ENCODE assay signal across 31 mouse cellular contexts in the genomic region with DNA sequence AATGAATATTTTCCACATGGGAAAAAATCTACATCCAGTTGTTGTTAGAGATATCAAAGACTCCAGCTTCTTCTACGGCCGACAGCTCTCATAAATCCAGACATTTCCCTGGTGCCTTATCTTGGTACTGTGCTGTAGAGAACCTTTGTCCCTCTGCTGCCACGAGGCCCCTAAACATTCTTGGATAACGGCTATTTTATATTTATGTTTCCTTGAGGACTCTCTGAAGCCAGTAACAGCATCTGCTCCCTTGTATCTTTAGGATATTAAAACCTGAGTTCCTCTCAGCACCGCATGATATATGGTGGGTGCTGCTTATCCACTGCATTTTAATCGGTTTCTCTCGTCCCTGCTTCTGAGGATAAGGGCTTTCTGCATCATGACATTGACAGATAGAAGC. TPM values are rescaled to one million over a fixed set of nuclear protein-coding genes. Genes with fewer than 3 reads are reported as not detected.
DNase-seq lines count a peak whose midpoint lies in the region; ATAC-seq and TF ChIP-seq lines count a peak whose summit lies in the region.
"Had no signal": no experiment of that assay in that cellular context is flagged by ENCODE, and none has a peak within 500 bp of the region (broad histone marks: within the 10 kb centered on the region; RNA-seq: fewer than 3 reads in every experiment).

No protein-coding gene starts in this region.

- H3K27me3 ChIP-seq in kidney, postnatal 0 days (ENCODE audit: insufficient read depth, low read length), result no peaks in the 10 kb centered on the region
- no peaks in the 10 kb centered on the region for H3K27me3 ChIP-seq in intestine, embryonic 15.5 days (replicated peaks)
- H3K27me3 ChIP-seq in neural tube, embryonic 12.5 days (replicated peaks), result no peaks in the 10 kb centered on the region
- H3K27me3 ChIP-seq: forebrain, embryonic 13.5 days; heart, embryonic 12.5 days; hindbrain, embryonic 15.5 days; limb, embryonic 15.5 days; liver, embryonic 13.5 days had no signal

- H3K4me2 ChIP-seq in kidney, postnatal 0 days (ENCODE audit: low read length), result no peak overlapping the region
- H3K4me2 ChIP-seq in intestine, embryonic 15.5 days (replicated peaks), result no peak overlapping the region
- no peak overlapping the region for H3K4me2 ChIP-seq in neural tube, embryonic 12.5 days (replicated peaks)
- H3K4me2 ChIP-seq: forebrain, embryonic 13.5 days; heart, embryonic 12.5 days; hindbrain, embryonic 15.5 days; limb, embryonic 15.5 days; liver, embryonic 13.5 days had no signal

- no peak for ATAC-seq in kidney, postnatal 0 days (replicated peaks; ENCODE audit: low FRiP score, low read depth)
- peak; percentile 92 for ATAC-seq in intestine, embryonic 15.5 days
- ATAC-seq in neural tube, embryonic 12.5 days (ENCODE audit: low FRiP score, low read depth), result peak; percentile 86
- ATAC-seq: forebrain, embryonic 13.5 days; inflammation-experienced regulatory T-cells, adult 6 months; lung, postnatal 0 days; Patski had no signal

- TF ChIP-seq CTCF in kidney, postnatal 0 days (IDR thresholded peaks at IDR 0.05; ENCODE audit: low read depth), result no peak

- no peaks in the 10 kb centered on the region for H3K9me3 ChIP-seq in kidney, postnatal 0 days (replicated peaks; ENCODE audit: low read length)
- H3K9me3 ChIP-seq in intestine, embryonic 15.5 days, result no peaks in the 10 kb centered on the region
- no peaks in the 10 kb centered on the region for H3K9me3 ChIP-seq in neural tube, embryonic 12.5 days
- H3K9me3 ChIP-seq: forebrain, embryonic 13.5 days; heart, embryonic 12.5 days; hindbrain, embryonic 15.5 days; liver, embryonic 13.5 days had no signal

- H3K4me3 ChIP-seq in kidney, postnatal 0 days (replicated peaks; ENCODE audit: low read depth, low read length), result no peak overlapping the region
- H3K4me3 ChIP-seq in intestine, embryonic 15.5 days (replicated peaks), result no peak overlapping the region
- no peak overlapping the region for H3K4me3 ChIP-seq in neural tube, embryonic 12.5 days
- H3K4me3 ChIP-seq: forebrain, embryonic 13.5 days; gastrocnemius, adult 2 months; heart, embryonic 12.5 days; hindbrain, embryonic 15.5 days; left cerebral cortex, adult 2 months; limb, embryonic 15.5 days; liver, embryonic 13.5 days had no signal

- H3K9ac ChIP-seq in kidney, postnatal 0 days (ENCODE audit: low read depth, low read length), result no peak overlapping the region
- no peak overlapping the region for H3K9ac ChIP-seq in intestine, embryonic 15.5 days
- H3K9ac ChIP-seq in neural tube, embryonic 12.5 days, result no peak overlapping the region
- H3K9ac ChIP-seq: forebrain, embryonic 13.5 days; heart, embryonic 12.5 days; hindbrain, embryonic 15.5 days; limb, embryonic 15.5 days; liver, embryonic 13.5 days had no signal

- H3K27ac ChIP-seq in kidney, postnatal 0 days, result no peak overlapping the region
- H3K27ac ChIP-seq in intestine, embryonic 15.5 days, result no peak overlapping the region
- H3K27ac ChIP-seq in neural tube, embryonic 12.5 days, result no peak overlapping the region
- H3K27ac ChIP-seq: forebrain, embryonic 13.5 days; gastrocnemius, adult 2 months; hindbrain, embryonic 15.5 days; left cerebral cortex, adult 2 months; limb, embryonic 15.5 days; liver, embryonic 13.5 days had no signal

- DNase-seq in embryo, embryonic 11 days, result peak; percentile 6
- no peak for DNase-seq in embryo, embryonic 9.5 days (ENCODE audit: extremely low spot score)
- peak; percentile 25 for DNase-seq in kidney, postnatal 0 days (ENCODE audit: low spot score)
- no peak for DNase-seq in kidney, adult 11 months
- DNase-seq in layer of hippocampus, postnatal 10 days (ENCODE audit: low spot score in 2 of 2), result no peak
- DNase-seq in frontal cortex, postnatal 14 days (ENCODE audit: low spot score in 2 of 2), result no peak
- DNase-seq: adrenal gland, postnatal 10 days; cerebellum, adult 8-10 months; cerebellum, postnatal 25 days; gastrocnemius, adult 2 months; gastrocnemius, postnatal 36 days; heart, adult 18-20 months; heart, postnatal 4 days; kidney, postnatal 14 days; liver, embryonic 13.5 days; lung, adult 18-20 months; lung, postnatal 4 days; midbrain, embryonic 14.5 days; right cerebral cortex, adult 18-20 months; spleen, adult 18-20 months; thymus, postnatal 25 days had no signal

- no peaks in the 10 kb centered on the region for H3K36me3 ChIP-seq in kidney, postnatal 0 days (ENCODE audit: insufficient read depth, low read length)
- H3K36me3 ChIP-seq in intestine, embryonic 15.5 days, result no peaks in the 10 kb centered on the region
- no peaks in the 10 kb centered on the region for H3K36me3 ChIP-seq in neural tube, embryonic 12.5 days
- H3K36me3 ChIP-seq: heart, embryonic 12.5 days; hindbrain, embryonic 15.5 days; limb, embryonic 15.5 days; liver, embryonic 13.5 days had no signal

- no peaks in the 10 kb centered on the region for H3K4me1 ChIP-seq in kidney, postnatal 0 days (replicated peaks; ENCODE audit: insufficient read depth, low read length)
- no peaks in the 10 kb centered on the region for H3K4me1 ChIP-seq in intestine, embryonic 15.5 days (replicated peaks)
- no peaks in the 10 kb centered on the region for H3K4me1 ChIP-seq in neural tube, embryonic 12.5 days
- H3K4me1 ChIP-seq: forebrain, embryonic 13.5 days; heart, embryonic 12.5 days; hindbrain, embryonic 15.5 days; limb, embryonic 15.5 days; liver, embryonic 13.5 days had no signal

- 26% methylated on average over 7 of the region's 7 CpGs for WGBS in kidney, postnatal 0 days
- WGBS in intestine, embryonic 15.5 days, result 47% methylated on average over 7 of the region's 7 CpGs
- 52% methylated on average over 7 of the region's 7 CpGs for WGBS in neural tube, embryonic 12.5 days

RNA-seq across cellular contexts. Expression of a gene that starts 23.9 kb away (rescaled TPM):
- 23.8 and 24.7 TPM in 2 replicates for polyA plus RNA-seq in kidney, postnatal 0 days (2015; fragmentation: Nextera tagmentation; extraction: Ambion mirVana)
- polyA plus RNA-seq in intestine, embryonic 15.5 days (2015; fragmentation: Nextera tagmentation; extraction: Ambion mirVana), result 23.8 and 24.9 TPM in 2 replicates
- polyA plus RNA-seq in neural tube, embryonic 12.5 days (2016; fragmentation: Nextera tagmentation; extraction: Ambion mirVana), result 32.2 and 34.6 TPM in 2 replicates
- total RNA-seq in layer of hippocampus, postnatal 10 days (2021), result 10 to 100 TPM; 59.9 to 68.3 TPM

Comparison
In these comparisons a context has a peak if more than half of its experiments do, and no peak if none do; other contexts are left out.
1. DNase-seq: peak in embryo, embryonic 11 days (single experiment) and kidney, postnatal 0 days (single experiment); none in embryo, embryonic 9.5 days (single experiment), kidney, adult 11 months (single experiment), layer of hippocampus, postnatal 10 days (0 of 2) and frontal cortex, postnatal 14 days (0 of 2).